Mouse (Mus musculus): Measurements from ENCODE around the gene Tbcel. TPM values are rescaled to one million over a fixed set of nuclear protein-coding genes. Genes with fewer than 3 reads are reported as not detected.

Gene Tbcel
- 10 to 100 TPM; 49.7 to 60.5 (median 54.2) TPM for total RNA-seq (2022)

DNA sequence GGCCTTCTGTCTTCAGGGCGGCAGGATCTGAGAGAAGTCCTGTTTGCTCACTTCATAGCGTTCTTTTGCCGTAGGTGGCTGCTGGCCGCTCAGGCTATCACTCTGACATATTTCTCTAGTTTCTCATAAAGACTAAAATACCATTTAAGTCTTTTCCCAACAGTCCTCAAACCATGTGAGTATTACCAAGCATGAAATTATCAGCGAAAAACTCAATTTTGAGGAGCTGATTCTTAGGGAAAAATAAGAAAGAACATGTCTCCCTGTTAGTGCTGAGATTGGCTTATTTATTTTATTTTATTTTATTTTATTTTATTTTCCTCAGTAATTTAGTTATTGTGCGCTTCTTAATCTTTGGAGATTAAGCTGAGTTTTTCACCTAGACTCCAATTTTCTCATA lies at the start of gene Tbcel:
TSS of gene Tbcel (minus strand) at position 101 of the 400 bp plus-strand sequence.
- no peak for DNase-seq (ENCODE audit: low spot score in 2 of 2)

DNA sequence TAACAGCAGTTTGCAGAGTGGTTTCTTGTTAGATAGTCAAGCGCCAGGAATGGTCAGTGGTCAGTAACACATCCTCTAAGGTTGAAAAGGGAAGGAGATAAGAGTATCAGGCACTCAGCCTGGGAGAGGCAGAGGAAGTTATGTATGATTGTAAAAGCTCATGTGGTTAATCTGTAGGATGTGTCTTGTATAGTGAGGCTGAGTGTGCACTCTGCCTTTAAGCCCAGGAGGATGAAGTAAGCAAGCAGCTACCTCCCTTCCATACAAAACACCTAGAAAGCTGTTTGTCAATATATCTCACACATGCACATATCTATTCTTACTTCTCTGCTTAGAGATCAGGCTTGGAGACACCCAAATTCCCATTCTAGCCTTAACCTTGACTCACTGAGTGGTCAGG lies 47.6 kb upstream of the Tbcel start:
- no peak for DNase-seq (ENCODE audit: low spot score in 2 of 2)

DNA sequence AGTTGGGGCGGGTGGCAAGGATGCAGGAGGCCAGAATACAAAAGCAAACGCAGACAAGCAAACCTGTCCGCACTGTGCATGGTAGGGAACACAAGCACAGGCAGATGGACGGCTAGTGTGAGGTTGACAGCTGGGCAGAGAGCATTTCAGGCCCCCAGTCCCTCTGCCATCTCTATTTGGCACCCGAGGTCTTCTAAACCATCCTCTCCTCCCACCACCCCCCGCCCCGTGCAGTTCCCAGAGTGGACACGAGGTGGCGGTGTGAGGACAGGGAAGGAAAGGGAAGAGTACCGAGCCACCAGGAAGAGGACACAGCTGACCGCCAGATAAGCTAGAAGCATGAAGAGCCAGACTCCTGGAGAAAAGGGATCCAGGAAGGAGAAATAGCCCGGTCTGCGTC lies 42.5 kb upstream of the Tbcel start:
- DNase-seq (ENCODE audit: low spot score in 2 of 2), result peak; percentile 56 to 66

DNA sequence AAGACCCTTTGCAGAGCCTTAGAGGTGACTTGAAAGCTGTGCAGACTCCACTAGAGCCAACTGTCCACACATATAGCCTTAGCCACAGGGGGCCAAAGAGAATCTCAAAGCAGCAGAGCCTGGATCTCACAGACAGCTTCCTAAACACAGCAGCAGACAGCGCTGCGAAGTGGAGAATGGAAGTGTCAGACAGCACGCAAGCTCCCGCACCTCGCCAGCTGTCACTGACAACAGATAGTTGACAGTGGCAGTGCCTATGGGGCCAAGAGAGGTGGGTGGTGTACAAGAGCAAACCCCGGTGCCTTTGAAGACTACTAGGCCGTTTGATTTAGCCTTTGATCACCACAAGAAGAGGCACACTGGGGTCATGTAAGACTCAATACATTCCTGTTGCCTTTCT lies 41.4 kb upstream of the Tbcel start:
- DNase-seq (ENCODE audit: low spot score in 2 of 2), result no peak

DNA sequence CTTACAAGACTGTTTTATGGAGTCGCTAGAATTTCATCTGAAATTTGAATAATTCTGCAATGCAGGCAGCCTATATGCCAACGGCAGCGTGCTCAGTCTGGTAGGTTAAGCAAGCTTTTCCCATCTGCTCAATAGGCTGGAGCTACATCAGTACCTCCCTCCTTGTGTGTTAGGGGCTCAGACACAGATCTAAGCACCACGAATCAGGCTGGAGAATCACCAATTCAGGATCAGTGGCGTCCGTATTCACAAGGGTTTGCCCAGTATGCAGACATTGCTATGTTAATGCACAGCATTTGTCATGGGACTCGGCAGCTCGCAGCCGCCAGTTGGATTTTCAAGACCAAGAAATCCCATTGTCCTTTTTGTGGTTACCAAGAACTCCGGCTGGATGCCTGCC lies 36.9 kb upstream of the Tbcel start:
- no peak for DNase-seq (ENCODE audit: low spot score in 2 of 2)

DNA sequence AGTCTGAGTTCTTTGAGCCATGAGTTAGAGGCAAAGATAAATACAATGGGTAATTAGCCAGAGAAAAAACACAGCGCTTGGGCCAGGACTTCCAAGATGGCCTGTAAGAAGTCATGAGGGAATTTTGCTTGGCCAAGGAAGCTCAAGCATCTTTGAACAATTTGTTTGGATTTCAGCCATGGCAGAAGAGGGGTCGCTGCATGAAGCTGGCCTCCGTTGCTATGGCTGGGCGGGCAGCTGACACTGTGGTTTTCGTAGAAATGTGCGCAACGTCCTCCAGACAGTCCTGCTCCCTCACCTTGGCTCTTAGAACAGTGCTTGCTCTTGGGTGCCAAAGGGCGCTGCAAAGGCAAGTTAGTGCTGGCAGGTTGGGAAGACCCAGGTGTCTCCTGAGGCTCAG lies 25.9 kb upstream of the Tbcel start:
- DNase-seq (ENCODE audit: low spot score in 2 of 2), result no peak

DNA sequence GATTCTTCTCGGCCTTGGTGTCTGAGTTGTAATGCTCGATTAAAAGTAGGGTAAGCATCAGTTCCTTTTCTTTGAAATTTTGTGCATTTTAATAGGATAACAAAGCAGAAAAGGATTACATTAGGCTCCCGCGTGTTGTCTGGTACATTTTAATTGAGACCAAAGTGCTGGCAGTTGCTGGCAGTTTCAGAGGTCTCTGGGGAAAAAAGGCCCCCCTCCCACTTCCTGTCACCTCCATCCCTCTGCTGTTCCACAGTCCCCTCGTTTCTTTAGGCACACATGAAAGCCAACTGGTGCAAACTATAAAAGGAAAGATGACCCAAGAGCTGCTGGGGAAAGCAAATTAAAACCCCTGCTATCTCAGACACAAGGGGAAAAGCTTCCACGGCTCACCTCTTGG lies 25.4 kb upstream of the Tbcel start:
- DNase-seq (ENCODE audit: low spot score in 2 of 2), result no peak

DNA sequence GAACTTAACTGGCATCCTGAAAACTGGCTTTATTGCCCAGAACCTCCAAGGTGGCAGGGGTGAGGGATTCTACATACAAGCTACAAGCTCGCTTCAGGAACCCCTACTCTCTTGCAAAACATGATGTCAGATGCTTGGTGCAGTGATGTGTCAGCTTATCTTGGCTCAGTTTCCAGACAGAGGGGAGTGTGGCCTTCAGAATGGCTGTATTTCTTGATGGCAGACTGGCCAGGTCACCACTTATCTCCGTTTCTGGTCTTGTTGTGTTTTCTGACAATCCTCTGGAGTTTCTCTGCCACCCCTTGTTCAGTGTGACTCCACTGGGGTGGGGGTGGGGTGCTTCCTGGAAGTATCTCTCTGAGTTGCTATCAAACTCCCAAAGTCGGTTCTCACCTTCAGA lies 24.3 kb upstream of the Tbcel start:
- no peak for DNase-seq (ENCODE audit: low spot score in 2 of 2)

DNA sequence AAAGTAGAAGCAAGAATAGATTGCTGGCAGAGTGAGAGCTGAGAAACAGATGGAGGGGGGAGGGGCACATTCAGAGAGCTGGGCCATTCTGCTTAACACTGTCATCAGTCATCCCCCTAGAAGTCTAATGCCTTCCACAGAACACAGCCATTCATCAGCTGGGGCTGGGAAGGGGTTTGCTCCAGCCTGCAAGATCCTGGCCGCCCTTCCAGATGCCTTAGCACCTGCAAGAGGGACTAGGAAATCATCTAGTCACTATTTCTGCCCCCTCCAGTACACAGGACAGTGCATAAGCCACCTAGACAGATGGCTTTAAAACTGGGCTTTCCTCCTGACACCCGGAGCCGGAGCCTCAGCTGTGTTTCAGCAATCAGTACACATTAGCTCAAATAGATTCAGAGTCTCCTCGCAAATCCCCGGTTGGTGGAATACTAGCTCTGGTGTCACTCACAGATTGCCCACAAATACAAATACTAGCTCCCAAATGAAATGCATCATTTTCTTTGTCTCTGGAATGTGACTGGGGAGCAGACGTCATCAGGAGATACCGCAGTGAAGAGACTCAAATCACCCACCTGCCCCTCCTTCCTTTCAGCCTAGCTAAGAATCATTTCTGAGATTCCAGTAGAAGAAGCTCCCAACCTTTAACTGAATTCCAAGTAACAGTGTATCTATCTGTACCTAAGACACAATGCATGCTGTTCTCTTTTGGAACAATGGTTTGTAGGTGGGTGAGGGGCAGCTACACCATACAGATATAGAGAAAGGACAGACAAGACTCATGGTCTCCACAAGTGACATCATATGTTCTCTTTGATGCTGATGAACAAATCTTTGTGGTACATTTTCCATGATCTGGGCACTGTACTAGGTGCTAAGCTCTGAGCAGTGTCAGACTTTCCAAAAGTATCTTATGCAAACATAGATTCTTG lies 22.9 kb upstream of the Tbcel start:
- DNase-seq (ENCODE audit: low spot score in 2 of 2), result peak; percentile 48 to 59

DNA sequence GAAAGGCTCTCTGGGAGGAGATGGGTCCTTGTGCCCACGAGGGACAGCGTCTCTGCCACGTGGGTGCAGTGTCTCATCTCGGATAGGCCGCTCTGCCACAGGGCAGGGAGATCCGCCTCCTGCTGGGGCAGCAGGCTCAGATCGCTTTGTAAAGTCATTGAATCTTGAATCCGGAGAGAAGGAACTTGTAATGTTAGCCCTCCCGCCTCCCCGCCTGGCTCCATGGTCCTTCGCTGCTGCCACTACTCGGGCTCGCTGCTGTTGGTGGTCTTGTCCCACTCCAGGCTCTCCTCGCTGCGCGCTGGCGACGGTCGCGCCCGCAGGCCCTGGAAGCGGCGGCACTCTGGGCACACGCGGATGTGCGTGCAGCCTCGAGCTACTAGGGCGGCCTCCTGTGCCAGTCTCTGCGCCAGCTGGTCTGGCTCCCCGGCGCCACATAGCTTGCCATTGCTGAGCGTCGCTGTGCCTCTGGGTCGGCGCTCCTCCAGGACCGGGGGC lies 13.0 kb upstream of the Tbcel start:
- DNase-seq (ENCODE audit: low spot score in 2 of 2), result peak; percentile 36 to 47

DNA sequence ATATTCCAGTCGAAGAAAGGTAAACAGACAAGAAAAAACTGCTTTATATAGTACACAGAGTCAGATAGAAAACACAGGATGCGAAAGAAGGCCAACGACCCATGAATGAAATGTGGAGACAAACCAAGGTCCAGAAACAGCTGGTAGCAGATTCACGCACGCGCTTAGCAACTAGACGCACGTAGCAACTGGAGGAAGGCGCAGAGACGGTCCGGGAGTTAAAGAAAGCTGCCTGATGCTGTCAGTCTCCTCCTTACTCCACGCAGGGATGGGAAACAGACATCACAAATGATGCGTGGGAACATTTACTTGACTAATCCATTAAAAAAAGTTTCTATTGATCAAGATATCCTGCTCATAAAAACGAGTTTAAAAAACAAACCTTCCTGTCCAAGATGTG lies 10.6 kb upstream of the Tbcel start:
- peak in 1 of 2 experiments; percentile 24 for DNase-seq (ENCODE audit: low spot score in 2 of 2)

DNA sequence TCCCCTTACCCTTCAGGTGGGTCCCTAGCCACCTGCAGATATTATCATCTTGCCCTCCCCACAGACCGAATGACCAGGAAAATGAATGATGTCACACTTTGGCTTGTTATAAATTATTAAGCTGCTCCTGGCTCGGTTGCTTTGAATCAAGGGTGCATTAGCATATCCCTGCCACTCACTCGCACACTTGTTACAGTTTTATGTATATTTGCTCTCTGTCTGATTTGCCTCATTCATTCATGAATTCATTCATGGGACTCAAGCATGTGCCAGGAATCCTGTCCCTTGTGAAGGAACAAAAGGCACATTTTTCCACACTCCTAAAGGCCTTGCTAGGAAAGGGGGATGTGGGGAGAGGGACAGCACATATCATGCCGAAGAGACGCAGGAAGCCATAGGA lies 5.5 kb upstream of the Tbcel start:
- DNase-seq (ENCODE audit: low spot score in 2 of 2), result no peak

DNA sequence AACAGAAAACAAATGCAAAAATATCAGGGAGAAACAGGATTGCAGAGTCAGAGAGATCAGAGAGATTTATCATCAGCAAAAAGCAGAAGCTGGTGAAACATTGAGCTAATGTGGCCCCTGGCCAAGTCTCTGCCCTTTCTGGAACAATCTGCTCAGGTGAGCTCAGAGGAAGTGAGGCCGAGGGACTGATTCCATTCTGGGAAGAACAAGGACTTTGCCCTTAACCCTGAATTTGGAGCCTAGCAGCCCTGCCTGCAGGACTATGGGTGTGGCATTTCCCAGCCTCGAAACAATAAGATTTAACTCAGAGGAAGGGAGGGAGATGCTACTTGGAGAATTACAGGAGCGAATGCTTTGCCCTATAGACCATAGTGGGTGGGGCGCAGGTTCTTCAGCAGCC lies 4.7 kb upstream of the Tbcel start:
- no peak for DNase-seq (ENCODE audit: low spot score in 2 of 2)

DNA sequence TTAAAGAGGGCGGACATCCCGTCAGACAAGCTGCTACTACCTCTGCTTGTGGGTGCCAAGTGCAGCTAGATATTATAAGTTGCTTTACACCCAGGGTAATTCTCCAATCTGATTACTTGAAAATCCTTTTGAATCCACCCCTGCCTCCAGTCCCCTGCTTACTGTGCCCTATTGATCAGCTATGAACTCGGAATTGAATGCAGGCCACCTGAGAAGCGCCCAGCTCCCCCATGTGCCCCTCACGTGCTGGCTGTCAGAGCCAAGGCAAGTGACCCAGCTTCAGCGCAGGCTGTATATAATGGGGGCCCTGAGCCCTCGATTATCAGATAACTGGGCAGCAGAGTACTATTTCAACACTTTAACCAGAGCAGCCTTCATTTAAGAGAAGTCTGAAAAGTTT lies 626 bp upstream of the Tbcel start:
- DNase-seq (ENCODE audit: low spot score in 2 of 2), result no peak

DNA sequence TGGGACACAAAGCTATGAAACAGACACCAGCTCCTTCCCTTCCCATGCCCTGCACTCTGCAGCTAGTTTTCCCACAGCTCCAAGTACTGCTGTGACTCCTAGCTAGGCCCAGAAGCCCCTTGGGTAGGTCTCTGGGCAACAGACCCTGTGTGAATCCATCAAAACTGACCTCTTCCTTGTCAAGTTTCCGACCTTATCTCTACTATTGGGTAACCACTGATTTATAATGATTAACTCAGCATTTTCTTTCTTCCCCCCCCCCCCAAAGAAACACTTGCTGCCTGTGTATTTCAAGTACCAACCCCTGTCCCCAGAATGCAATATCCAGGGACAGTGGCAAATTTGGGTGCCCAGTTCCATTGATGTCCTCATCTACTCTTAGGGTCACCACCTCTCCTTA lies 587 bp downstream of the Tbcel start:
- DNase-seq (ENCODE audit: low spot score in 2 of 2), result no peak

DNA sequence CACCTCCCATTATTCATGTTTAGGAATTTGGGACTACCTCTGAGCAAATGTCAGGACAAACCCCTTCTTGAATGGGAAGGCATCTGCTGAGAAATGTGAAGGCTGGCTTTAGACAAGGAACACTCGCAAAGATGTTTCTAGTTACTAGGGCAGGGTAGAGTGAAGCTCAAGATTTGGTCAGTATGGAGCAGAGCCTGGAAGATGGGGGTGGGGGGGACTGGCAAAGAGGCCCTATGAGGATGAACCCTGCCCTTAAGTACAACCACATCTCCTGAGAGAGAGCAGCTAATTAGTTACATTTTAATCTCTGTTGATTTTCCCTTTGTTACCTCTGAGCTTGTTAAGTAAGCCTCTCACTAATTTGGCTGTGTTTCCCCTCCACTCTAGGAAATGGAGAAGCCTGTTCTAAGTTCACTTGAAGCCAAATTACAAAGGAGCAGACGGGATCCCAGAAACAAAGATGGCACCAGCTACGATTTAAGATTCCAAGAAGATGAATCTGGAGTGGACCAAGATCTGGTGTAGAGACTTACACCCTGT lies 2.6 kb downstream of the Tbcel start:
- DNase-seq (ENCODE audit: low spot score in 2 of 2), result no peak

DNA sequence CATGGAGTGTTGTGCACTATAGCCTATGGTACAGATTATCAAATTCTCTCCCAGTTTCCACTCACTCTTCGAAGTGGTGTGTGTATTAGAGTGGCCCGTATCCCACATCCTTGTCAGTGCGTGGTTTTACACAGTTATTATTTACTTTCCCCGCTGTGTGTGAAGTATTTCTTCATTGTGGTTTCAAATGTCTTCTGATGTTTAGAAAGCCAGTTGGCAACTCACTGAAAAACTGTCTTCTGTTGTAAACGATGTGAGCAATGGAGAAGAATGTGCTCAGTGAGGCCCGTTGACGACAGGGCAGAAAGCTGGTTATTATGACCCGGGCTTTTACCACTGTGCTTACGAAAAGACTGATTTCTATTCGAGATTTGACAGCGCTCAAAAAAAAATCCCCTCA lies 3.0 kb downstream of the Tbcel start:
- DNase-seq (ENCODE audit: low spot score in 2 of 2), result no peak

DNA sequence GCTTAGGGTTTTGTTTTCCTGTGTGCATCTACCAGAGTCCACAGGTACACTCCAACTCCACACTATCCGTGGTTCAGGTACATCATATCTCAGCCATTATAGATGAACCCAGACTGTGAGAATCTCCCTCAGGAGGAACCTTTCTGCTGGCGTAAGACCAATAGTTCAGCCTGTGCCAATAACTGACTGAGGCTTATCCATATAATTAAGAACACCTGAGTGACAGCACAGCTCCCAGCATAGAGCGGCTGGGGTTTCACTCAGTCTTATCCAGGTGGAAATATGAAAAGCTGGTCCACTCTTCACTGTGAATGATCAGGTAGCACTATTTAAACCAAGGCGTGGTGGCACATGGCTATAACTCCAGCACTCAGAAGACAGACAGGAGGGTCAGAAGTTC lies 3.9 kb downstream of the Tbcel start:
- no peak for DNase-seq (ENCODE audit: low spot score in 2 of 2)

DNA sequence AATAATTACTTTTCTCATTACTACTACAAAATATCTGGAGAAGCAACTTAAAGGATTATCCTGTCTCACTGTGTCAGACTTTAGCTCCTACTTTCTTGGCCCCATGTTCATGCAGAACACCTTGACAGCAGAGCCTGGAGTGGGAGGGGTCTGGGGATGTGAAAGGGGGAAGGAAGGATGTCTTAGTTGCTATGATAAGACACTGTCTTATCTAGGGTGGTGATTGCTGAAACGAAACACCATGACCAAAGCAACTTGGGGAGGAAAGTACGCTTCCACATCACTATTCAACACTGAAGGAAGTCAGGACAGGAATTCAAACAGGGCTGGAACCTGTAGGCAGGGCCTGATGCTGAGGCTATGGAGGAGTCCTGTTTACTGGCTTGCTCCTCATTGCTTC lies 11.3 kb downstream of the Tbcel start:
- DNase-seq (ENCODE audit: low spot score in 2 of 2), result no peak

DNA sequence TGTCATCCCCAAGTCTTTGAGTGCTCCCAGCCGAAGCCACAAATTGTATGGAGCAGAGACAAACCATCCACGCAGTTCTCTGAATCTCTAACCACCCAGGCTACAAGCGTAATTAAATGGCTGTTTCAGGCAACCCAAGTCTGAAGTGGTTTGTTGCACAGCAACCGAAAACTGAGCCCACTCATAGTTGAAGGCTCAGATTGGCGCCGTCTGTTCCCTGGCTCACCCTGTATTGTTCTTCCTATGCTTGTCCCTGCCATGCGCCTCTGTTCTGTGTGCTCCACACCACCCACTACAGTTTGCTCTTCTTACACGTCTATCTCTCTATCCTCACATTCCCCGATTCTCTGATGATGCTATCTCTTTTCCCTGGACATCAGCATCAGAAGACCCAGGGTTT lies 15.8 kb downstream of the Tbcel start:
- DNase-seq (ENCODE audit: low spot score in 2 of 2), result peak; percentile 81

DNA sequence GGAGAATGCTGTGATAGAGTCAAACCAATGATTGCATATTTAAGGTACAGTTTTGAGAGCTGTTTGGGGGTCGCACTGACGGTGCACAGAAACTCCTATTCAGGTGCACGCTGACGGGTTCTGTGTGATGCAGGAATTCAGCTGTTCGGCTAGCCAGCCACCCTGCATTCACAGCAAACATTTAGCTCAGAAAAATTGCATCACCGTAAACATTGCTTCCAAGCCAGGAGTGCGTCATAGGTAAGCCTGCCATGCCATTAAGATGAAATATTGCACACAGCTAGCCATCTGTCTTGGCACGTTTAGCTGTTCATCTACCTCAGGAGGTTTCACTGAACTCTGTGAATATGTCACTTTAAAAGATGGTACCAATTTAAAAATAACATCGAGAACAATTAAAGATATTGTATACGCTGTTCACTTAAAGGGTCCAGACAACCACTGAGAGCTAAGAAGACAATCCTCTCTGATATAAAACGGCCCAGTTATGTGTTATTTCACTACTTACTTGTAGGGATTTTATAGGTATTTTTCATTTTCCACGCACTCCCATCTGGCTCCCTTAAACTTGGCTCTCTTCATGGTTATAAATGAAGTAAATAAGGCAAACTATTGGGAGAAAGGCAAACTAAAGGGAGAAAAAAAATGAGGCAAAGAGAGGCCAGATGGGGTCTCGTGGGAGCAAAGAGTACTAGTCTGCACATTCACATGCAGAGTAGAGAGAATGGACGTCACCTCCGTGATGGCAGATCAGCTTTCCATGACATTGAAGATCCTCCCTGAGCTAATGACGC lies 16.8 kb downstream of the Tbcel start:
- DNase-seq (ENCODE audit: low spot score in 2 of 2), result peak; percentile 37 to 40

DNA sequence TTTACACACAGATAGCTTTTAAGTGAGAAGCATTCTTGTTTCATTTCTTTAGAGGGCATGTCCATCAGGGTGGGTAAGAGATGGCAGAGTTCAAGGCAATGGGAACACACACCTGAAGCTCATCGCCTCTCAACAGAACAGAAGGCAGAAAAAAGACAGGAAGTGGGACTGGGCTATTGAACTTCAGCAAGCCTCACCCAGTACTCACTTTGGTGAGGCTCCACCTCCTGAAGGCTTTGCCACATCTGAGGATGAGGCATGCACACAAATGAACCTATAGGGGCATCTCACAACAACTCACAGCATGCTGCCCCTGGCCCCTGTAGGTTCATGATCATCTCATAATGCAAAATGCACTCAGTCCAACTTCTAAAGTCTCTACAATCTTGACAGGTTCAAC lies 19.5 kb downstream of the Tbcel start:
- DNase-seq (ENCODE audit: low spot score in 2 of 2), result no peak

All from layer of hippocampus, adult 8-10 months (tissue).